Mouse (Mus musculus) heart, adult 9 months (tissue): Measurements from ENCODE around the gene Prr23a3.
A peak's percentile ranks its signal among the peaks of the same experiment; 100 is the strongest.

Experiments used
- DNase-seq, 2 experiments: peaks; one replicate each; pipeline ENCODE4 v3.0.0; 2022; ENCODE audit warnings: low spot score in 2 of 2

Prr23a3 gene

GRCm38 (mm10) chr9:98864571-98864970 is at the start of gene Prr23a3:
TSS of gene Prr23a3 (plus strand) at chr9:98864767.
- DNase-seq: no peak

- DNase-seq: no peak
Measured at GRCm38 (mm10) chr9:98816066-98816465, 48.5 kb upstream of the Prr23a3 start.

GRCm38 (mm10) chr9:98817592-98817991 is 47.0 kb upstream of the Prr23a3 start:
- no peak for DNase-seq

GRCm38 (mm10) chr9:98818971-98819370 is 45.6 kb upstream of the Prr23a3 start:
- DNase-seq: peak in 1 of 2 experiments; percentile 10

- peak; percentile 10 to 21 for DNase-seq
Measured at GRCm38 (mm10) chr9:98819481-98819880, 45.1 kb upstream of the Prr23a3 start.

- no peak for DNase-seq
Measured at GRCm38 (mm10) chr9:98820461-98820860, 44.1 kb upstream of the Prr23a3 start.

- no peak for DNase-seq
Measured at GRCm38 (mm10) chr9:98821067-98821466, 43.5 kb upstream of the Prr23a3 start.

- no peak for DNase-seq
Measured at GRCm38 (mm10) chr9:98823805-98824204, 40.8 kb upstream of the Prr23a3 start.

GRCm38 (mm10) chr9:98829508-98829907 is 35.1 kb upstream of the Prr23a3 start:
- no peak for DNase-seq

- no peak for DNase-seq
Measured at GRCm38 (mm10) chr9:98837537-98838074, 27.0 kb upstream of the Prr23a3 start.

GRCm38 (mm10) chr9:98842117-98842516 is 22.4 kb upstream of the Prr23a3 start, which contains the start of gene Prr23a1:
TSS of gene Prr23a1 (plus strand) at chr9:98842503.
- no peak for DNase-seq

- no peak for DNase-seq
Measured at GRCm38 (mm10) chr9:98856210-98856609, 8.4 kb upstream of the Prr23a3 start, which contains the start of gene Prr23a2. TSS of gene Prr23a2 (plus strand) at chr9:98856494.

GRCm38 (mm10) chr9:98863463-98863862 is 1.1 kb upstream of the Prr23a3 start:
- DNase-seq: no peak

GRCm38 (mm10) chr9:98901486-98901885 is 36.9 kb downstream of the Prr23a3 start:
- no peak for DNase-seq

GRCm38 (mm10) chr9:98902819-98903218 is 38.3 kb downstream of the Prr23a3 start, which contains the start of gene 7420426K07Rik:
TSS of gene 7420426K07Rik (plus strand) at chr9:98903119.
- DNase-seq: no peak
